Mouse (Mus musculus): Measurements from ENCODE around the gene Arsg. TPM values are rescaled to one million over a fixed set of nuclear protein-coding genes. Genes with fewer than 3 reads are reported as not detected.

Arsg gene
- polyA plus RNA-seq, 1 experiment = 26.8 TPM

DNA sequence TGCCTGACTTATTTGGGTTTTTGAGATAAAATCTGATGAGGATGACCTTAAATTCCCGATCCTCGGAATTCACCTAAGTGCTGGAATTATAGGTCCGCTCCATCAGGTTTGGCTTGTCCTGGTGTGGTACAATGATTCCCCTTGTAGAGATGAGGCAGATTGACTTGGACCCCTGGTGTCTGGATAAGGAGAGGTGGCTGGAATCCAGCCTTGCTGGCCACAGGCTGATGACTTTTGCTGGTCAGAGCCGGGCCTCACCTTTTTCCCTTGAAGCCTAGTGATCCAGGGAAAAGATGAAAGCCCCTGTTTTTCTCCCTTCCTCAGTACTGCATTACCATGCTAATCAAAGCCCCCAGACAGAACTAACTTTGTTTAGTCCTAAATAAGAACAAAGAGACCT is 2.5 kb downstream of the Arsg start:
- Histone ChIP-seq H3K4me1 (ENCODE audit: control insufficient read depth, insufficient read depth, low read length) (no peaks in the 10 kb centered on the region), H3K27ac (ENCODE audit: insufficient read depth, low read length) (no peak overlapping the region), H3K4me3 (ENCODE audit: insufficient read depth, low read length) (no peak overlapping the region)
- TF ChIP-seq CTCF (IDR thresholded peaks at IDR 0.05; ENCODE audit: extremely low read depth, insufficient read depth, low read length) (no peak), POLR2A (IDR thresholded peaks at IDR 0.05; ENCODE audit: extremely low read depth, insufficient read depth, low read length) (no peak)

GRCm38 (mm10) chr11:109476241-109476640 is 3.1 kb downstream of the Arsg start:
- H3K4me3 ChIP-seq (ENCODE audit: insufficient read depth, low read length) = no peak overlapping the region
- TF ChIP-seq CTCF (IDR thresholded peaks at IDR 0.05; ENCODE audit: extremely low read depth, insufficient read depth, low read length) (no peak), POLR2A (IDR thresholded peaks at IDR 0.05; ENCODE audit: extremely low read depth, insufficient read depth, low read length) (no peak)
- no peak overlapping the region for H3K27ac ChIP-seq (ENCODE audit: insufficient read depth, low read length)
- H3K4me1 ChIP-seq (ENCODE audit: control insufficient read depth, insufficient read depth, low read length) = no peaks in the 10 kb centered on the region

DNA sequence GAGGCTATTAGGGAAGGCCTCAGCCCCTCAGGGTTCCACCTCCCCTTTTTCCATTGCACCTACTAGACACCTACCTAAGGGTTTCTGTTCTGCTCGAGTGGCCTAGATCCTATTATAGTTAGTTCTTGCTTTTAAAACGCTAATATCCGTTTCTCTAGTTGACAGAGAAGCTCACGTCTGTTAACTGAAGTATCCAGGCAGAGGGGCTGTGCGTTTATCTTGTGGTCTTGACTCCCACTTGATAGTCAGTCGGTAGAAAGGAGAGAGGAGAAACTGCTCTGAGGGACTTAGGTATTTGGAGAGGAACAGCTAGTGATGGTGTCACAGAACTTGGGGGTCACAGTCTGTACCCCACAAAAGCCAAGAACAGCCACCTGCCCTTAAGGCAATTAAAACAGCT is 3.5 kb downstream of the Arsg start:
- Histone ChIP-seq H3K27ac (ENCODE audit: insufficient read depth, low read length) (no peak overlapping the region), H3K4me1 (ENCODE audit: control insufficient read depth, insufficient read depth, low read length) (no peaks in the 10 kb centered on the region; the same call in 1 of the 2 replicates), H3K4me3 (ENCODE audit: insufficient read depth, low read length) (no peak overlapping the region)
- TF ChIP-seq CTCF (IDR thresholded peaks at IDR 0.05; ENCODE audit: extremely low read depth, insufficient read depth, low read length) (no peak), POLR2A (IDR thresholded peaks at IDR 0.05; ENCODE audit: extremely low read depth, insufficient read depth, low read length) (no peak)

DNA sequence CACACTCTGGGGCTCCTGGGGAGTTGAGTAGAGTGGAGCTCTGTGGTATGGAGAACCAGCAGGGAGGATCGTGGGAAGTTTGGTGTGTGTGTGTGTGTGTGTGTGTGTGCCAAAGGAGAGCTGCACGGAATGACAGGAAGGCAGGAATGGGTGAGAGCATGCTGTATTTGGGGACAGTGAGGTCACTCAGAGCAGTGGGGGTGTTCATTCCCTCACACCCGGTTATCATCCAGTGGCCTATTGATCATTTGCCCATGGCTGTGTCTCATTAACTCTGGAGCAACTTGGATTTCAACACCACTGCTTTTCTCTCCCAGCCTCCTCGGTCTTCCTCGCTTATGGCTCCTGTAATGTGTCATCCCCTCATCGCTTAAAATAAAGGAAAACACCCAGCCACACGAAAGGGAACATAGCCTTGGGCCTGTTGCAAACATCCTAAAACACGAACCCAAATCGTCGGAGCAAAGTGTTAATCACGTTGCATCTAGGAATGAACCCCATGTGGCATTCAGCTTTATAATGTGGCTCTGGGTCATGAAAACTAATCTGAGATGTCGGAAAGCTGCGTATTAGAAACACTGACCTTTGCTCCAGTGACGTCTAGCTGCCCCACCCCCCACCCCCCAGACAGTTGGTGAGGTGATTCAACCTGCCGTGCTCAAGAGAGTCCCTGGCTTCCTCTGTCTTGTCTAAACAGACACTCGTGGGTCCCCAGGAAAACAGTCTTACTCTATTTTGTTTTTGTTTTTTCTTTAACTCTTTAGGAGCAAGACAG is 4.6 kb downstream of the Arsg start:
- no peaks in the 10 kb centered on the region; the same call in 1 of the 2 replicates for H3K4me1 ChIP-seq (ENCODE audit: control insufficient read depth, insufficient read depth, low read length)
- H3K27ac ChIP-seq (ENCODE audit: insufficient read depth, low read length) = no peak overlapping the region
- TF ChIP-seq POLR2A (IDR thresholded peaks at IDR 0.05; ENCODE audit: extremely low read depth, insufficient read depth, low read length) (no peak), CTCF (IDR thresholded peaks at IDR 0.05; ENCODE audit: extremely low read depth, insufficient read depth, low read length) (no peak)

GRCm38 (mm10) chr11:109479575-109480285 is 6.6 kb downstream of the Arsg start:
- Histone ChIP-seq H3K4me1 (ENCODE audit: control insufficient read depth, insufficient read depth, low read length) (no peaks in the 10 kb centered on the region; the same call in 1 of the 2 replicates), H3K27ac (ENCODE audit: insufficient read depth, low read length) (no peak overlapping the region), H3K4me3 (ENCODE audit: insufficient read depth, low read length) (no peak overlapping the region)
- TF ChIP-seq POLR2A (IDR thresholded peaks at IDR 0.05; ENCODE audit: extremely low read depth, insufficient read depth, low read length) (no peak), CTCF (IDR thresholded peaks at IDR 0.05; ENCODE audit: extremely low read depth, insufficient read depth, low read length) (no peak)

More for the DNA sequence above, 4.6 kb downstream of the Arsg start:
- no peak overlapping the region for H3K4me3 ChIP-seq (ENCODE audit: insufficient read depth, low read length)

DNA sequence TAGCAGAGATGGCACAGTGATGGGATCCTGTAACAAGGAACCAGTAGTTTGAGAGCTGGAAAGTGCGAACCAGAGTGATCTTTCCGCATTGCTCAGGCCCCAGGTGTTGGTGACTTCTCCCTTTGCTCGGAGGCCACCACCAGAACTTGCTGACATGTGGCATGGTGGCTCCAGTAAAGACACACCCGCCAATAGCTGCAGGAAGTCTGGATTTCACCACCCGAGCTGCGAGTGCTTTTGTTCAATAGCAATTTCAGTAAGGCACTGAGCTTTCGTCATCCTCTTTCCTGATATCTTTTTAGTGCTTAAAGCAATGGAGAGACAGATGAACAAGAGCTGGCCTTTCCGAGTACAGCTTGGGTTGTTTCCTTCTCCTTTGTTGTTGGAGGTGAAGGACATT is 7.3 kb downstream of the Arsg start:
- no peak for TF ChIP-seq CTCF (IDR thresholded peaks at IDR 0.05; ENCODE audit: extremely low read depth, insufficient read depth, low read length)
- no peak for TF ChIP-seq POLR2A (IDR thresholded peaks at IDR 0.05; ENCODE audit: extremely low read depth, insufficient read depth, low read length)
- no peak overlapping the region for H3K4me3 ChIP-seq (ENCODE audit: insufficient read depth, low read length)
- H3K4me1 ChIP-seq (ENCODE audit: control insufficient read depth, insufficient read depth, low read length) = no peaks in the 10 kb centered on the region; the same call in 1 of the 2 replicates
- H3K27ac ChIP-seq (ENCODE audit: insufficient read depth, low read length) = no peak overlapping the region

DNA sequence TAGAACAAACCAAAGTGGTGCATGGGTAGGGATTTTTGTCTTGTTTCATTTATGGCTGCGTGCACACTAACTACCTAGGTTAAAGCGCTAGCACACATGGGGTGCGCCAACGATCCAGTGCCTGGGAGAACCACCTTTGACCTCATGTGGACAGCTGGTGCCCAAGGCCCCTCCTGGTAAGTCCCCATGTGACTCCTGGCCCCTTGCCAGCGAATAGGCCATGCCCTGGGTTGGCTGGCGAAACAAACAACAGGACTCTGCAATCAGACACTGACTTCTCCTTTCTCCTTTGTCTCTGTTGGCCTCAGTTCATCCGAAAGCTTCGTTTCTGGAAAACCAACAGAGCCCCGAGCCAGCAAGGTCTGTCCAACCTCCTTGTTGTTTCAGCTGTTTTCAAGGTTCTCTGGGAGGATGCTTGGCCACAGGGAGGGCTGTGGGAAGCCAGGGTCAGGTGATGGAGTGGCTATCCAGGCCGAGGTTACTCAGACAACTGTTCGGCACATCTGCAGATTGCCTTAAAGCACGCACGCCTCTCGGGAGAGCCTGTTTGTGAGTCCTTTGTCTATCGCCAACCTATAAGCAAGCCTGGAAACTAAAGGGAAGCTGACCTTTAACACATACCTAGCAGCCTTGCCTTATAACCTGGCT is 12.3 kb downstream of the Arsg start:
- peak overlapping the region; percentile 48 for H3K27ac ChIP-seq (ENCODE audit: insufficient read depth, low read length)
- TF ChIP-seq POLR2A (IDR thresholded peaks at IDR 0.05; ENCODE audit: extremely low read depth, insufficient read depth, low read length) (no peak), CTCF (IDR thresholded peaks at IDR 0.05; ENCODE audit: extremely low read depth, insufficient read depth, low read length) (no peak)
- no peaks in the 10 kb centered on the region; the same call in 1 of the 2 replicates for H3K4me1 ChIP-seq (ENCODE audit: control insufficient read depth, insufficient read depth, low read length)
- H3K4me3 ChIP-seq (ENCODE audit: insufficient read depth, low read length) = no peak overlapping the region

- Histone ChIP-seq H3K27ac (ENCODE audit: insufficient read depth, low read length) (no peak overlapping the region), H3K4me3 (ENCODE audit: insufficient read depth, low read length) (no peak overlapping the region), H3K4me1 (ENCODE audit: control insufficient read depth, insufficient read depth, low read length) (no peaks in the 10 kb centered on the region)
- no peak for TF ChIP-seq POLR2A (IDR thresholded peaks at IDR 0.05; ENCODE audit: extremely low read depth, insufficient read depth, low read length)
- TF ChIP-seq CTCF (IDR thresholded peaks at IDR 0.05; ENCODE audit: extremely low read depth, insufficient read depth, low read length) = no peak
Observed at GRCm38 (mm10) chr11:109487111-109487510, 13.9 kb downstream of the Arsg start.

- no peak overlapping the region for H3K27ac ChIP-seq (ENCODE audit: insufficient read depth, low read length)
- H3K4me1 ChIP-seq (ENCODE audit: control insufficient read depth, insufficient read depth, low read length) = no peaks in the 10 kb centered on the region
- no peak for TF ChIP-seq POLR2A (IDR thresholded peaks at IDR 0.05; ENCODE audit: extremely low read depth, insufficient read depth, low read length)
- no peak for TF ChIP-seq CTCF (IDR thresholded peaks at IDR 0.05; ENCODE audit: extremely low read depth, insufficient read depth, low read length)
- H3K4me3 ChIP-seq (ENCODE audit: insufficient read depth, low read length) = no peak overlapping the region
Observed at GRCm38 (mm10) chr11:109487991-109488684, 15.0 kb downstream of the Arsg start.
